Mouse (Mus musculus): ENCODE results near the gene Gga3. TPM values are rescaled to one million over a fixed set of nuclear protein-coding genes. Genes with fewer than 3 reads are reported as not detected.

Gga3 gene
- total RNA-seq, 2 experiments from 2014 or later, result 18.8 to 20.7 TPM

DNA sequence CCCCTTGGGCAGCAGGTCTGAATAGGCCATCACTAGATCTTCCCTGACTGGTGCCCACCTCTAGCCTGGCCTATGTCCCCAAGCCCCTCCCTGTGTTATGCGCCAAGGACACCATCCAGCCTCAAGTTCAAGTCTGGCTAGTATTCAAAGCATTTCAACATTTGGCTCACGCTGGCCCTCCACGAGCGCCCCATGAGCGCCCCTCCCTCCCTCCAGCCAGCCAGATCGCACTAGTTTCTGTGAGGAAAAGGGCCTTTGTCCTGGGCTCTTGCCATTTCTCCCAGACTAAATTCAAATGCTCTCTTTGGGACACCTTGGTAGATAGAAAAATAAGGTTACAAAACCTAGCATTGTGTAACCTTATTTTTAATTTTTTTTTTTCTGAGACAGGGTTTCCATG lies 12.0 kb upstream of the Gga3 start:
- Histone ChIP-seq H3K27ac (peak overlapping the region; percentile 48), H3K4me3 (no peak overlapping the region)
- intact Hi-C loops (cut with DNase I), result no loop called here
- TF ChIP-seq CTCF (IDR thresholded peaks at IDR 0.05), result no peak
- no peak for DNase-seq

DNA sequence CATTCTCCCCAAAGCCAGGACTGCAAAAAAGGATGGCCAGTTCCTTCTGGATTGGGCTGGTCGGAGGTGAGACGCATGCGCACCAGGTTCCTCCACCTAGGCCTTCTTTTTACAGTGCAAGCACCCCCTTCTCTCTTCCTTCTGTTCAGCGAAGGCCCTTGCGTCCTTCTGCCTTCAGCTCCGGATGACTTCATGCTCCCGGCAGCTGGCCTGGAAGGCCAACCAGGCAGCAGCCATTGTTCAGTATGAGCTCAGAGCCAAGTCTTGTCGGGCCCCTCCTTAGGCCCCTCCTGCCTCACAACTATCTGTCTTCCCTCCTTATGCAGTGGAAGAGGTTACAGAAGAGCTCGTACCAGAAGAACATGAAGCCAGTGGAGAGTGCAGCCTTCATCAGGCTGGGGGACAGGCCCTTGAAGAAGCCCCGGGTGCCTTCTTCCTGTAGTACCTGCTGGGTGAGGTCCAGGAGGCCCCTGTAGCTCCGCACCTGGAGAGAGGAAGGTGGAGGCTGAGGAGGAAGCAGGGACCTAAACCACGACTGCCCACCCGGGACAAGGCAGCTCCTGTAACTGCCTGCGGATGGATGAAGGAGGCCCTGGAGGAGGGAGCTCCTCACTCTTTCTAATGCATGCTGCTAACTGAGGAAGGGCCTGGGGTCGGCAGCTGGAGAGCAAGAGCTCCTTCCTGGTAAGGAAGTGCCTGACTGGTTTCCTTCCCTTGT lies 11.4 kb upstream of the Gga3 start:
- intact Hi-C loops (cut with DNase I), result no loop called here
- H3K4me3 ChIP-seq, result no peak overlapping the region

DNA sequence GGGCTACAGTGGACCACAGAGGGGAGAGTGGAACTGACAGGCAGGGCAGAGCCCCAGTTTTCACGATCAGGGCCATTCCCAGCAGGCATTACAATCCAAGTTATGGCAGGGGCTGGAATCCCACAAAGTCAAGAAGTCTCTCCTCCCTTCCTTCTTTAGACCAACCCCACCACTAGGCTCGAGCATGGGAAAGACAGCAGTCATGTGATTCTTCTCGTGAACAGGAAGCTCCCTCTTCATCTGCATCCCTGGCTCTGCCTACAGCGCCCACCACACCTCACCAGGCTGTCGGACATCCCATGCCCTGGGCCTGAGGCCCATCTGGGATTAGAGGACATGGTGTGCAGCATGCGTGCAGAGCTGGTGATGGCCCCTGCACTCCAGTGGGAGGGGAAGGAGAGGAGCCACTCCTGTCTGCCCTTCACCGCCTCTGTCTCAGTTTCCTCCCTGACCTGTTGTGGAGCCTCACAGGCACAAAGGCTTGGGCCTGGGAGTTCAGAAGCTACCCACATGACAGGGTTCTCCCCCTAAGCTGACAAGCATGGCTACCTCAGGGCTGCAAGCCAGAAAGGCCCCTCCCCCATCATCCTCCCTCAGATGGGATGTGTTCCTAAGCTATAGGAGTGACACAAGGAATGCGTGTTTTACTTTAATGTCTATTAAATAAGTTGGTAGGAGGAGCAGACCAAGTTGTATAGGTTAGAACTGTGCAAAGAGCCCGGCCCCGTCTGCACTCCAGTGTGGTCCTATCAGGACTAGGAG lies 10.7 kb upstream of the Gga3 start:
- no peak for DNase-seq
- Histone ChIP-seq H3K27ac (peak overlapping the region; percentile 31; the same call in 1 of the 2 replicates), H3K4me3 (no peak overlapping the region)
- no peak for TF ChIP-seq CTCF (IDR thresholded peaks at IDR 0.05)
- intact Hi-C loops (cut with DNase I), result loop anchor here (5.0 kb wide), 2 partner anchors 77 to 132 kb away; partner anchors contain the start of gene Sumo2

More for the DNA sequence above, 11.4 kb upstream of the Gga3 start:
- peak overlapping the region; percentile 48 for H3K27ac ChIP-seq
- no peak for DNase-seq
- no peak for TF ChIP-seq CTCF (IDR thresholded peaks at IDR 0.05)

DNA sequence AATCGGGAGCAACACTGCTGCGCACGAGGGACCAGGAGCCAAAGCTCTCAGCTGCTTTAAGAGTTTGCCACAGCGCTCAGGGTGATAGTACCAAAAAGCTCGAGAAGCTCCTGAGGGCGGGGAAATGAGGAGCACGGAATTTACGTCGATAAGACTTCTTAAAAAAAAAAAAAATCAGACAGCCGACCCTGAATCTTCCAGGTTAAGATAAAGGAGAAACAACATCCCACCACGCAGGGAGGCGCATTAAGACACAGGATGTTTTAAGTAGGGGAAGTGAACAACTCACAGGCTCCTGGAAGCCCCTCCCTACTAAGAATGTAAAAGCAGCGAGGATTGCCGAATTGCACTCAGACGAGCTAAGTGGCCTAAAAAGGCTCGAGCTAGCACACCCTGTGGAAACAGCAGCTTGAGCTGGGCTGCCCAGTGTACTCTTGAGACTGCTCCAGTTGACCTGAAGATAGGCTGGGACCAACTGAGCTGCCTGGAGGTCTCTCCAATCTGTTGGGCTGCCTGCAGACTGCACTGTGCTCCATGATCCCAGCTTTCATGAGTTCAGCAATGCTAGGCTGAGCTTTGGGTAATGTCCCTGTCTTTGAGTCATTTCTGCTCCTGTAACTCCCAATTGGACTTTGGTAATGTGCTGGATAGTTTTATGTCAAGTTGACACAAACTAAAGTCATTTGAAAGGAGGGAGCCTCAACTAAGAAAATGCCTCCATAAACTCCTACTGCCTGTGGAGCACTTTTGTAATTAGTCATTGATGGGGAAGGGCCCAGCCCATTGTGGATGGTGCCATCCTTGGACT lies 9.5 kb upstream of the Gga3 start:
- intact Hi-C loops (cut with DNase I), result loop anchor here (5.0 kb wide), 2 partner anchors 76 to 131 kb away; partner anchors contain the start of gene Sumo2
- H3K4me3 ChIP-seq, result peak overlapping the region; percentile 94
- no peak for TF ChIP-seq CTCF (IDR thresholded peaks at IDR 0.05)
- H3K27ac ChIP-seq, result peak overlapping the region; percentile 100
- no peak for DNase-seq

DNA sequence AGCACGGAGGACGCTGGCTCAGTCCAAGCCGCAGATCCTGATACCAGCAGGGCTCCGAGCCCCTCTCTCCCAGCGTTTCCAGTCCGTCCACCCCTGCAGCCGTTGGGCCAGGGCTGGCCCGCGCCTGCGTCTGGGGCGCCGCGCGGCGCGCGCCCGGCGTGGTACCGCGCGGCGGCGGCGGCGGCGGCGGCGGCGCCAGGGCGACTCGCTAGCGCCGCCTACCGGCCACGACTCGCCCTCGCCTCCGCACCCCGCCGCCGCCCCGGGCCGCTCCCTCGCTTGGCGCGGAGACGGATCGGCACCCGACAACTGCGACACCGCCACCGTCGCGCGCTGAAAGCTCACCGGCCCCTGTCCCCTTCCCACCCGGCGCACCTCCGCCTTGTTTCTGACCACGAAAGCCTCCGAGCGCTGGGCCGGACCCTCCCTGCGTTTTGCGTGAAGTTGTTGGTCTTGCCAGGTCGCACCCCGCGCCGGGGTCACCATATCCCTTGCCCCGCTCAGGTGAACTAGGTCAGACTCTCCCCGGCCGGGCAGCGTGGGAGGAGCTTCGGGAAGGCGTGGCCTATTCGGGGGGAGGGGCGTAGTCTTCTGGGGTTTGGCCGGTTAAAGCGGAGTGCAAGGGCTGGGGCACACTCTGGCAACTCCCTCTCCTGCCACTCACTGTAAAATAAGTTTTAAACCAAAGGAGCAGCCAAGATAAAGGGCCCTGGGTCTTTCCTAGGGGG lies 8.7 kb upstream of the Gga3 start, which contains the start of gene Mif4gd:
Gene Mif4gd (minus strand): TSS at position 560 of the 728 bp plus-strand sequence.
- peak; percentile 69 for TF ChIP-seq CTCF (IDR thresholded peaks at IDR 0.05)
- peak; percentile 95 for DNase-seq
- H3K4me3 ChIP-seq, result peak within 1 kb of the TSS; percentile 94
- intact Hi-C loops (cut with DNase I), result loop anchor here (5.0 kb wide), 2 partner anchors 75 to 130 kb away; partner anchors contain the start of gene Sumo2
- peak within 1 kb of the TSS; percentile 100 for H3K27ac ChIP-seq

DNA sequence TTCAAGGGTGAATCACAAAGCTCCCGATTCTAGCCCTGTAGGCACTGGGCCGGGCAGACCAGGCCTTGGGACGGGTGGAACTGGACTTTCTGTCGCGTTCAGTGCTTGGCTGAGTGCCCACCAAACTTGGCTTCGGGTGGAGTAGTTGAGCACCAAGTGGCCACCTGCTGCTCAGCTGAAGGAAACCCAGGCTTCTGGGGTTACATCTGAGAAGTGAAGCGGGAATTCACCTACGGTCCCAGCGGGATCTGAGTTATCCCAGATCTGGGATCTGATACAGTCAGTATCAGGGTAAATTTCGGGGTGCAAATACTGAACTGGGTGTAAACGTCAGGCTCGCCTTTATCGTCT lies 8.2 kb upstream of the Gga3 start:
- intact Hi-C loops (cut with DNase I), result loop anchor here (5.0 kb wide), 2 partner anchors 75 to 130 kb away; partner anchors contain the start of gene Sumo2
- DNase-seq, result peak; percentile 94
- H3K27ac ChIP-seq, result peak overlapping the region; percentile 100
- peak; percentile 23; the same call in 1 of the 2 replicates for TF ChIP-seq CTCF (IDR thresholded peaks at IDR 0.05)
- peak overlapping the region; percentile 94 for H3K4me3 ChIP-seq

DNA sequence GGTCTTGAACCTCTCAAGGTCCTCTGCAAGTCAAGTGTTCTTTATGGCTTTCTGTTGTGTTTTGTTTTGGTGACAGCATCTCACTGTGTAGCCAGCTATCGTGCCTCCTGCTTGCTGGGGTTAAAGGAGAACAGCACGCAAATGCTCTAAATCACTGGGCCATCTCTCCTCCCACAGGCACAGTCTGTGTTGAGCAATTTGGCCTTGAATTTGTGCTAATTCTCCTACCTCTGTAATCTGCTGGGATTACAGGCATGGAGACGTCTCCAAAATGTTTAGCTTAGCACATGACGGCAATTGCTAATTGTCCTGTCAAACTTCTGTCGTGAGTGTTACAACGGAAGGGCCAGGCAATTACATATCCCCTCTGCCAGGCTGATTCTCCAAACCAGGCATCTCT lies 7.3 kb upstream of the Gga3 start:
- intact Hi-C loops (cut with DNase I), result loop anchor here (5.0 kb wide), 2 partner anchors 74 to 129 kb away; partner anchors contain the start of gene Sumo2
- Histone ChIP-seq H3K27ac (peak overlapping the region; percentile 100; the same call in 1 of the 2 replicates), H3K4me3 (peak overlapping the region; percentile 94)
- TF ChIP-seq CTCF (IDR thresholded peaks at IDR 0.05), result no peak
- DNase-seq, result no peak

DNA sequence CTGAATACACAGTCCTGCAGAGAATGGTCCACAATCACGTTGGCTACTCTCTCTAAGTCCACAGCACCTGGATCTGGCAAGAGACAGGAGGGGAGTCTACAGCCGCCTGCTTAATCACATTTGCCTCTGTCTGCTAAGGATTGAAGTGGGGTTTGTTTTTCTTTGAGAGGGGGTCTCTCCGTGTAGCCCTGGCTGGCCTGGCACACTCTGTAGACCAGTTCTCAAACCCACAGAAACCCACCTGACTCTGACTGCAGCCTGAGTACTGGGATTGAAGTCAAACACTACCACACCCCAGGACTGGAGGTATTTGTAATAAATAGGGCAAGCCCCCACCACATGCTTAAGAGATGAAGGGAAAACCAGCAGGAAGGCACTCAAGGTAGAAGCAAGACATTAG lies 5.7 kb upstream of the Gga3 start:
- intact Hi-C loops (cut with DNase I), result loop anchor here (10.0 kb wide), 1 partner anchor 195 kb away; the partner anchor contains the start of gene Atp5h
- Histone ChIP-seq H3K27ac (no peak overlapping the region), H3K4me3 (no peak overlapping the region)
- TF ChIP-seq CTCF (IDR thresholded peaks at IDR 0.05), result no peak
- no peak for DNase-seq

DNA sequence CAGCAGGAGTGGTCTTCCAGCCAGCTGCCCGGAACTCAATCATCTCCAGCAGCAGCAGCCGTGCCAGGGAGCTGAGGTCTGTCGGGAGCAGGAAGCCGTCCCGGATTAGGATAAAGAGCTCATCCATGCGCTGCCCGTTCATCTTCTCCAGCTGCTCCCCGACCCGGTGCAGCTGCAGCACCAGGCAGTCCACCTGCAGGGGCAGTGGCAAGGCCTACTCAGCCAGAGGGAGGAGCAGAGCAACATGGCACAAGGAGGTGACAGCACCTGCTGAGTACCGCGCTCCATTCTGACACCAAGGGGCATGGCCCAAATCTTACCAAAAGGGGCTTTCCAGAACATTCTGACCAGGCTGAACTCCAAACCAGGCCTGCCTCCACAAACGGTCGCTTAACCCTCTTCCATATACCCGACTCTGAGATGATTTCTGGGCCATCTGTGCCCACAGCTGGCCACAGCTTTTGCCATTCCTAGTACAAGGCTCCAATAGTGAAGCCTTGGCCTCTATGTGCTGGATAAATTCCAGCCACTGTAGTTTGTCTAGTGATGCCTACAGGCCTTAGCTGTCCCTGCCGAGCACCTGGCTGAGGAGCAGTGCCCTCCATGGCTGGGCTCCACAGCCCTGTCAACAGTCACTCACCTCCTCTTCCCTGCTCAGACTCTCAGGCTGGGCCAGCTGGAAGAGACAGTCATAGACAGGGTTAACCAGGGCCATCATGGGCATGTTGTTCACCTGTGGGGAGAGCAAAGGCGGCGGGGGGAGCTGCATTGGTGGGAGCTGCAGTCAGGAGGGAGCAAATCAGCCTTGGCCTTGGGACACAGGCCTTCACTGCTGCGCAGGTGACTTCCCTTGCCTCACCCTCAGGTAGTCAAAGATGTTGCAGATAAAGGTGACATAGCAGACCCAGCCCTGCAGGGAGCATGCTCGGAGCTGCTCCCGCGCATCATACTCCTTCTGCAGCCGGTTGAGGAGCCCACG lies 4.9 kb upstream of the Gga3 start:
- no peak for DNase-seq
- no peak overlapping the region for H3K27ac ChIP-seq
- intact Hi-C loops (cut with DNase I), result loop anchor here (10.0 kb wide), 1 partner anchor 194 kb away; the partner anchor contains the start of gene Atp5h
- no peak overlapping the region for H3K4me3 ChIP-seq
- no peak for TF ChIP-seq CTCF (IDR thresholded peaks at IDR 0.05)

DNA sequence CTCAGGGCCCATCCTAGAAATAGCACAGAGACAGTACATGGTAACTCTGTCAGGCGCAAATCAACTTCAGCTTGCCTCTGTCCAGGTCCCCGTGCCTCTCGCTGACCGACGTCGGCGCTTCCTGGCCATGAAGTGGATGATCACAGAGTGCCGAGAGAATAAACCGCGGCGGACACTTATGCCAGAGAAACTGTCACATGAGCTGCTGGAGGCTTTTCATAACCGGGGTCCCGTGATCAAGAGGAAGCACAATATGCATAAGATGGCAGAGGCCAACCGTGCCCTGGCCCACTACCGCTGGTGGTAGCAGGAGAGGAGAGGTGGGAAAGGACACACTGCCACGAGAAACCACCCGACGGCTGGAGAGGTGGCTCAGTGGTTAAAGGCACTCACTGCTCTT lies 2.9 kb upstream of the Gga3 start:
- TF ChIP-seq CTCF (IDR thresholded peaks at IDR 0.05), result no peak
- Histone ChIP-seq H3K27ac (no peak overlapping the region), H3K4me3 (no peak overlapping the region)
- DNase-seq, result no peak
- intact Hi-C loops (cut with DNase I), result loop anchor here (10.0 kb wide), 1 partner anchor 192 kb away; the partner anchor contains the start of gene Atp5h
